Mouse (Mus musculus) forebrain, embryonic 15.5 days (tissue): ENCODE measurements around the gene Pex19. TPM values are rescaled to one million over a fixed set of nuclear protein-coding genes. Genes with fewer than 3 reads are reported as not detected.

Experiments
- ATAC-seq: fragments of 200-750 bp; cut with Nextera tagmentation; replicated peaks from 2 replicates; pipeline ENCODE4 v1.8.0; 2017; ENCODE audit warnings: mild to moderate bottlenecking, moderate TSS enrichment, moderate library complexity
- H3K27ac ChIP-seq: fragments of 300-500 bp; sonication (generic); replicated peaks from 2 replicates; pipeline ENCODE4 v1.5.1; 2015; ENCODE audit warnings: mild to moderate bottlenecking, inconsistent platforms
- H3K27me3 ChIP-seq: fragments of 300-500 bp; sonication (generic); 2 replicates; pipeline ENCODE4 v1.6.1; 2015; ENCODE audit warnings: inconsistent platforms
- H3K36me3 ChIP-seq: fragments of 300-500 bp; sonication (generic); 2 replicates; pipeline ENCODE4 v1.6.1; 2015; ENCODE audit warnings: mild to moderate bottlenecking, inconsistent platforms
- H3K4me1 ChIP-seq: fragments of 300-500 bp; sonication (generic); 2 replicates; pipeline ENCODE4 v1.6.1; 2015; ENCODE audit warnings: inconsistent platforms
- H3K4me2 ChIP-seq: fragments of 300-500 bp; sonication (generic); replicated peaks from 2 replicates; pipeline ENCODE4 v1.6.1; 2015; ENCODE audit warnings: mild to moderate bottlenecking, inconsistent platforms
- H3K4me3 ChIP-seq: fragments of 300-500 bp; sonication (generic); 2 replicates; pipeline ENCODE4 v1.5.1; 2015; ENCODE audit warnings: mild to moderate bottlenecking, inconsistent platforms
- H3K9ac ChIP-seq: fragments of 300-500 bp; sonication (generic); replicated peaks from 2 replicates; pipeline ENCODE4 v1.6.1; 2015; ENCODE audit warnings: mild to moderate bottlenecking, inconsistent platforms
- H3K9me3 ChIP-seq: fragments of 300-500 bp; sonication (generic); 2 replicates; pipeline ENCODE4 v1.6.1; 2016; ENCODE audit warnings: inconsistent platforms
- WGBS: fragments of 180-500 bp; shearing (Covaris S2); methylation state at CpG from one replicate; pipeline ENCODE4 v1.1.7; 2015; ENCODE audit warnings: mixed read lengths; 5-methylcytosine and 5-hydroxymethylcytosine counted together
- polyA plus RNA-seq: library from polyadenylated mRNA; unstranded; fragments of >200 nt; fragmentation: Nextera tagmentation; extraction: Ambion mirVana; gene quantifications from 2 replicates; pipeline ENCODE4 v1.2.1, GENCODE M21; 2015

Gene Pex19
- polyA plus RNA-seq, result 155 and 160 TPM in 2 replicates

- 1% methylated on average over 42 of the region's 42 CpGs for WGBS
- peak; percentile 98 for ATAC-seq
- H3K36me3 ChIP-seq, result peaks cover 46% of the 10 kb centered on the region
- H3K27ac ChIP-seq, result peak within 1 kb of the TSS; percentile 7; the same call in 1 of the 2 replicates
- no peaks in the 10 kb centered on the region for H3K9me3 ChIP-seq
- peak within 1 kb of the TSS; percentile 79 for H3K4me2 ChIP-seq
- H3K27me3 ChIP-seq, result no peaks in the 10 kb centered on the region
- peak within 1 kb of the TSS; percentile 67 for H3K9ac ChIP-seq
- peak within 1 kb of the TSS; percentile 53 for H3K4me3 ChIP-seq
- H3K4me1 ChIP-seq, result peaks cover 24% of the 10 kb centered on the region
Observed at GRCm38 (mm10) chr1:172126376-172127347, at the start of gene Pex19. Gene Pex19, plus strand, starts transcription at chr1:172126755.

DNA sequence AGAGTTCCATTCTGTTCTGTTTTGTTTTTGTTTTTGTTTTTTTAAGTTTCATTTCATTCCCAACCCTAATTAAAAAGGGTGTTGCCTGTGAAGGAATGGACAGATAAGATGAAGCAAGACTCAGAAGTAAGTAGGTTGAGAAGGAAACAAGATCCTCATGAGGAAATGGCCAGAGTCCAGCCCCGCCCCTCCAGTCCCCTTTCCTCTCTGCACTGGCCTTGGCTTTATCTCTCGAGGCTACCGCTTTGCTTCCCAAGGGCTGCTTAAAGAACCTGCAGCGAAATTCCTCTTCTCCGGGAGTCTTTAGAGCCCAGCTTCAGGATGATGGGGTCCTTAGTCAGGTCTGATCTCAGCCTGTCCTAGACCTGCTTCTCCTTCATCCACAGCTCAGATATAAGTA, 48.6 kb upstream of the Pex19 start:
- peaks cover 66% of the 10 kb centered on the region for H3K36me3 ChIP-seq
- ATAC-seq, result no peak
- WGBS, result 75% methylated on average over 5 of the region's 5 CpGs
- peaks cover 9% of the 10 kb centered on the region for H3K4me1 ChIP-seq
- H3K9me3 ChIP-seq, result no peaks in the 10 kb centered on the region
- no peak overlapping the region for H3K4me3 ChIP-seq
- no peak overlapping the region for H3K9ac ChIP-seq
- no peaks in the 10 kb centered on the region for H3K27me3 ChIP-seq
- H3K27ac ChIP-seq, result no peak overlapping the region
- H3K4me2 ChIP-seq, result no peak overlapping the region

DNA sequence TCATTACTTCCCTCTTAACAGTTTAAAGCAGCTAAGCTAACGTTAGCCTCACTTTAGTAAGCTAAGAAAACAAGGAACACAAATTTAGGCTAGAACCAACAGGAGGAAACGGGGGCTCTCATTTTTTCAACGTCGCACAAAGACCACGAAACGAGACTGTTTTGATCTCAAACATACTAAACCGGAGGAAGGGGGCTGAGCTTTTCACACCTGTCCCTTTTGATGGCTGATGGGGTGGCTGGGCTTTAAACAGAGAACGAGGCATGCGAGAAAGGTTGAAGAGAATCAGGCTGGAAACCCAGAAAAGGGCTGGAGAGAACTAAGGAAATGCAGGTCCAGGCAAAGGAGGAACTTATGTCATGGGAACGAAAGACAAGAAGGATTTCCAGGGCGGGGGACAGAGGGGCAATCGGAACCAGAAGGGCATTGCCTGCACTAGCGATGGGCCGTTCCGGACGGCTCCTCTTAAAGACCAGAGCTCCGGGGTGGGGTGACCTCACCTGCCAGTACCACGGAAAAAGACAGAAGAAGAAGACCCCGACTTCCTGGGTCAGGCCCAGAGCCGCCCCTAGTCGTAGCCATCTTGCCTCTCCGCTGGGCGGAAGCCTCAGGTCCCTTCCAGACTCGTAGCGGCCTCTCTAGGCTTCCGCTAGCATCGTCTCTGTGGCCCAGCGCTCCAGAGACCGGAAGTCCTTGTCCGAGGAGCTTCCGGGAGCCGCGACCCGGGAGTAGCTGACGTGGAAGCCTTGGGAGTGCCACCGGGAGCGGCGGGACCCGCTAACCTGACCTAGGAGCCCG, 44.3 kb upstream of the Pex19 start, which contains the start of the genes Copa and Ncstn:
Gene Copa, plus strand, starts transcription at position 429 of the 798 bp plus-strand sequence.
Gene Ncstn, minus strand, starts transcription at position 695 of the 798 bp plus-strand sequence.
- ATAC-seq, result peak; percentile 98
- peaks cover 33% of the 10 kb centered on the region for H3K4me1 ChIP-seq

DNA sequence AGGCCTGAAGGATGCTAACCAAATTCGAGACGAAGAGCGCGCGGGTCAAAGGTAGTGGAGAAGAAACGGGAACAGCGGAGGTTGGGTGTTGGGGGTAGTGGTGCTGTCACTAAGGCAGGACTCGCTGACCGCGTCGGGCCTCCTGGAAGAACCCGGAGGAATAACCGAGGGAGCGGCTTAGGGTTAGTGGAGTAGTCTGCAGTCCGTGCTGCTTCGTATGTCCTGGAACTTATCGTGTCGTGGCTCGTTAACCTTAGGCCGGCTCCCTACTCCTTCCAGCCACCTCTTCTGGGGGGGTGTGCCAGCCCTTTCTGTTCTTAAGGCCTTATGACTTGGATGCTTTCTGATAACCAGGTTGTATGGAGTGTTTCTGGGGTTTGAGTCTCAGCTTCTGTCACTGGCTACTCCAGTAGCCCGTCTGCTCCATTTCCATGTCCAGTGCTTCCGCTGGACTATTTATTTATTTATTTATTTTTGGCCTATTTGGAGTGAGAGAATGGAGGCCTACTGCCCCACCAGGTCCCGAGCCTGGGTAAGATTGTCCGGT, 43.6 kb upstream of the Pex19 start:
- peak; percentile 85 for ATAC-seq
- H3K27ac ChIP-seq, result peak overlapping the region; percentile 86
- H3K27me3 ChIP-seq, result no peaks in the 10 kb centered on the region
- peak overlapping the region; percentile 90 for H3K9ac ChIP-seq
- H3K4me3 ChIP-seq, result peak overlapping the region; percentile 94
- H3K9me3 ChIP-seq, result no peaks in the 10 kb centered on the region
- 2% methylated on average over 24 of the region's 24 CpGs for WGBS
- peaks cover 33% of the 10 kb centered on the region for H3K4me1 ChIP-seq
- H3K4me2 ChIP-seq, result peak overlapping the region; percentile 61
- peaks cover 23% of the 10 kb centered on the region for H3K36me3 ChIP-seq

More for the DNA sequence above, 44.3 kb upstream of the Pex19 start, which contains the start of the genes Copa and Ncstn:
- peak within 1 kb of the TSS; percentile 86 for H3K27ac ChIP-seq
- no peaks in the 10 kb centered on the region for H3K27me3 ChIP-seq
- H3K4me2 ChIP-seq, result peak within 1 kb of the TSS; percentile 61
- under 1% methylated on average over 40 of the region's 40 CpGs for WGBS
- H3K4me3 ChIP-seq, result peak within 1 kb of the TSS; percentile 94
- H3K36me3 ChIP-seq, result peaks cover 25% of the 10 kb centered on the region
- peak within 1 kb of the TSS; percentile 90 for H3K9ac ChIP-seq
- H3K9me3 ChIP-seq, result no peaks in the 10 kb centered on the region

DNA sequence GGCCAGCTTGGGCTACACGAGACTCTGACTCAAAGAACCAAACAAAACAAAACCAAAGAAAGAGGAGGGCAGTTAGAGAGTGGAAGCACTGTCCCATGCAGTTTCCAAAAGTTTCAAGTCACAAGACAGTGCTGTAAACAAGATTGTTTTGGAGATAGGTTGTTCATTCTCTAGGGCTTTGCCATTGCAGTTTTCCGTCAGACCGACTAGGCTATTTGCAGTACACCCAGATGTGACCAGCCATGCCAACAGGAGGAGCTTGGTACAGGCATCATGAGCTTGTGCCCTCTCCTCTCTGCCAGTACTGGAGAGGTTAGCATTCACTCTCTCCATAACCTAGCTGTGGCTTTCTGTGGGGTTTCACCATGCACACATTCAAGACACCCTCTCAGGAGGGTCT, 33.0 kb upstream of the Pex19 start:
- ATAC-seq, result no peak
- peaks cover 84% of the 10 kb centered on the region for H3K36me3 ChIP-seq
- 74% methylated on average over 3 of the region's 3 CpGs for WGBS

GRCm38 (mm10) chr1:172094295-172094694, 32.3 kb upstream of the Pex19 start:
- Histone ChIP-seq H3K9me3 (no peaks in the 10 kb centered on the region), H3K36me3 (peaks cover 80% of the 10 kb centered on the region), H3K9ac (no peak overlapping the region), H3K4me3 (no peak overlapping the region), H3K27me3 (no peaks in the 10 kb centered on the region), H3K4me1 (no peaks in the 10 kb centered on the region), H3K4me2 (no peak overlapping the region), H3K27ac (no peak overlapping the region)
- ATAC-seq, result no peak

More for the DNA sequence above, 33.0 kb upstream of the Pex19 start:
- Histone ChIP-seq H3K4me2 (no peak overlapping the region), H3K4me1 (no peaks in the 10 kb centered on the region), H3K4me3 (no peak overlapping the region), H3K27ac (no peak overlapping the region), H3K9me3 (no peaks in the 10 kb centered on the region), H3K27me3 (no peaks in the 10 kb centered on the region), H3K9ac (no peak overlapping the region)

DNA sequence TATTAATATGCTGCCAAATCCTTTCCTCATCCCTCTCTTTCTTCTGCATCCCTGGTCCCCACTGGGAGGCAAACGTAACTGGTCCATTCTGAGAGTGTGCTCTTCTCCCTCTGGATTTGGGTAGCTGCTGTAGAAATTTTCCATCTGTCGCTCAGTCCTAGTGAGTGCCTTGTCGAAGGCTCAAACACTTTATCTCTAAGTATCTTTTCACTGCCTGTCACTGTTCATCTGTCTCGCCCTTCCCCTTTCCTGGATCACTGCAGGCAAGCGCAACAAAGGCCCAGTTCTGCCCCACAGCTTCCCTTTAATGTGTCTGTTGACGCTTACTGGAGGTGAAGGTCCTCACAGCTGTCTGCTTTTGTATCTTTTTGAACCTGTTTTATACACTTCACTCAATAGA, 31.4 kb upstream of the Pex19 start:
- Histone ChIP-seq H3K36me3 (peaks cover 76% of the 10 kb centered on the region), H3K4me2 (no peak overlapping the region), H3K4me1 (no peaks in the 10 kb centered on the region), H3K27me3 (no peaks in the 10 kb centered on the region), H3K9me3 (no peaks in the 10 kb centered on the region), H3K4me3 (no peak overlapping the region), H3K9ac (no peak overlapping the region), H3K27ac (no peak overlapping the region)
- 63% methylated on average over 6 of the region's 6 CpGs for WGBS
- no peak for ATAC-seq

GRCm38 (mm10) chr1:172099325-172100033, 27.1 kb upstream of the Pex19 start:
- Histone ChIP-seq H3K4me2 (no peak overlapping the region), H3K9ac (no peak overlapping the region), H3K4me1 (no peaks in the 10 kb centered on the region), H3K27ac (no peak overlapping the region), H3K9me3 (no peaks in the 10 kb centered on the region), H3K4me3 (no peak overlapping the region), H3K36me3 (peaks cover 78% of the 10 kb centered on the region), H3K27me3 (no peaks in the 10 kb centered on the region)
- 91% methylated on average over 6 of the region's 6 CpGs for WGBS
- no peak for ATAC-seq

DNA sequence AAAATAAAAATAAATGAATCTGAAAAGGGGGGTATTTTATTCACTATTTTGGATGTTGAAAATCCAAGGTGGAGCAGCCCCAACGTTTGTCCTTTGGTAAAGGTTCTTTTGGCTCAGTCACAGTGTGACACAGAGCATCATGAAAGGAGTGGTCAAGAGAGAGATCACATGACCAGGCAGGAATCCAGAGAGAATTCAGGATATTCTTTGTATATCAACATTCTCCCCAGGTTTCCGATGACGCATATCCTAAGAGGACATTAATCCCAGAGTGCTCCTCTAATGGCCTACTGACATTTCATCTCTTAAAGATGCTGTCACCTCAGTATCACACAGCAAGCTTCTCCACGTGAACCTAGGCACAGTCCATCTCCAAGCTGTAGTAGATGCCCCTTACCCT, 22.9 kb upstream of the Pex19 start:
- H3K36me3 ChIP-seq, result peaks cover 88% of the 10 kb centered on the region
- no peaks in the 10 kb centered on the region for H3K9me3 ChIP-seq
- no peak for ATAC-seq
- H3K27me3 ChIP-seq, result no peaks in the 10 kb centered on the region
- H3K27ac ChIP-seq, result no peak overlapping the region
- 90% methylated on average over 4 of the region's 4 CpGs for WGBS
- no peak overlapping the region for H3K4me3 ChIP-seq
- H3K9ac ChIP-seq, result no peak overlapping the region
- no peaks in the 10 kb centered on the region for H3K4me1 ChIP-seq
- no peak overlapping the region for H3K4me2 ChIP-seq

DNA sequence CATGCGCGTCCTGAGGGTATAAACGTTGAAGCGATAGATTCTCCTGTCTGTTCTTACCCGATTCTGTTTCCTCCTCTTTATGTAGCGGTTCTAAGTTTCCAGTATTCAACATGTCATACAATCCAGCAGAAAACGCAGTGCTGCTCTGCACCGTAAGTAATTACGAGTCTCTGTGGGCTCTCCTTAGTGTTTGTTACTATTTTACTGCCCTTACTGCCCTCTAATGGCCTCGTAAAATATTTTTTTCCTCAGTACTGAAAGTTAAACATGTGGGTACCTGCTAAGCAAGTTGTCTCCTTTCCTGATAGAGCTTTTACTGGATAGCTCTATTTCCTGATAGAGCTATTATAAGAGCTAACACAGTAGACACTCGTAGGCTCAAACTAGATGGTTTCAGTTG, 21.5 kb upstream of the Pex19 start:
- Histone ChIP-seq H3K4me1 (no peaks in the 10 kb centered on the region), H3K9ac (no peak overlapping the region), H3K9me3 (no peaks in the 10 kb centered on the region), H3K4me3 (no peak overlapping the region), H3K27me3 (no peaks in the 10 kb centered on the region), H3K27ac (no peak overlapping the region), H3K4me2 (no peak overlapping the region), H3K36me3 (peaks cover 93% of the 10 kb centered on the region)
- ATAC-seq, result no peak
- 84% methylated on average over 11 of the region's 11 CpGs for WGBS

GRCm38 (mm10) chr1:172107777-172108477, 18.6 kb upstream of the Pex19 start:
- no peak overlapping the region for H3K9ac ChIP-seq
- no peak overlapping the region for H3K27ac ChIP-seq
- no peaks in the 10 kb centered on the region for H3K9me3 ChIP-seq
- 62% methylated on average over 10 of the region's 10 CpGs for WGBS
- no peak overlapping the region for H3K4me3 ChIP-seq
- no peak overlapping the region for H3K4me2 ChIP-seq
- H3K27me3 ChIP-seq, result no peaks in the 10 kb centered on the region
- H3K36me3 ChIP-seq, result peaks cover 95% of the 10 kb centered on the region
- H3K4me1 ChIP-seq, result no peaks in the 10 kb centered on the region
- ATAC-seq, result peak; percentile 68
